Mouse (Mus musculus) forebrain, postnatal 0 days (tissue): Measurements from ENCODE around the gene Mxd4. TPM values are rescaled to one million over a fixed set of nuclear protein-coding genes. Genes with fewer than 3 reads are reported as not detected.

Experiments
- ATAC-seq: fragments of 200-750 bp; cut with Nextera tagmentation; 2 replicates; pipeline ENCODE4 v1.8.0; 2017; ENCODE audit warnings: mild to moderate bottlenecking, moderate library complexity
- DNase-seq: peaks from one replicate; pipeline ENCODE4 v3.0.0-alpha.2; 2015
- H3K27ac ChIP-seq: fragments of 300-500 bp; sonication (generic); 2 replicates; pipeline ENCODE4 v1.5.1; 2014; ENCODE audit warnings: low read depth, mild to moderate bottlenecking, antibody characterized with exemption, low read length, moderate library complexity, mixed read lengths
- H3K27me3 ChIP-seq: fragments of 300-500 bp; sonication (generic); 2 replicates; pipeline ENCODE4 v1.6.1; 2014; ENCODE audit warnings: mild to moderate bottlenecking, low read length, mixed read lengths; ENCODE audit not compliant: insufficient read depth
- H3K36me3 ChIP-seq: fragments of 300-500 bp; sonication (generic); 2 replicates; pipeline ENCODE4 v1.6.1; 2014; ENCODE audit warnings: mild to moderate bottlenecking, moderate library complexity; ENCODE audit not compliant: insufficient read depth
- H3K4me1 ChIP-seq: fragments of 300-500 bp; sonication (generic); 2 replicates; pipeline ENCODE4 v1.6.1; 2014; ENCODE audit warnings: antibody characterized with exemption; ENCODE audit not compliant: insufficient read depth
- H3K4me2 ChIP-seq: fragments of 300-500 bp; sonication (generic); 2 replicates; pipeline ENCODE4 v1.6.1; 2014; ENCODE audit warnings: low read depth, mild to moderate bottlenecking, moderate library complexity
- H3K4me3 ChIP-seq: fragments of 300-500 bp; sonication (generic); 2 replicates; pipeline ENCODE4 v1.5.1; 2014; ENCODE audit warnings: low read depth, low read length, mixed read lengths
- H3K9ac ChIP-seq: fragments of 300-500 bp; sonication (generic); 2 replicates; pipeline ENCODE4 v1.6.1; 2014; ENCODE audit warnings: mild to moderate bottlenecking
- H3K9me3 ChIP-seq: fragments of 300-500 bp; sonication (generic); 2 replicates; pipeline ENCODE4 v1.6.1; 2016; ENCODE audit warnings: low read length
- CTCF ChIP-seq: sonication (generic); IDR thresholded peaks from 2 replicates; pipeline ENCODE4 v1.5.1; 2016; ENCODE audit warnings: antibody characterized with exemption, control low read depth, low read depth
- WGBS: fragments of 180-500 bp; shearing (Covaris S2); extraction: QIAGEN DNeasy Blood & Tissue Kit; methylation state at CpG from one replicate; pipeline ENCODE4 v1.1.7; 2014; 5-methylcytosine and 5-hydroxymethylcytosine counted together
- polyA plus RNA-seq: library from polyadenylated mRNA; unstranded; fragments of >200 nt; fragmentation: Nextera tagmentation; extraction: Ambion mirVana; gene quantifications from 2 replicates; pipeline ENCODE4 v1.2.1, GENCODE M21; 2015
- total RNA-seq: library from RNA; depleted of rRNA; stranded (reverse); fragments of >200 nt; gene quantifications from 2 replicates; pipeline ENCODE4 v1.2.3, GENCODE M21; 2014; rRNA removed

Mxd4 gene
- 75.9 and 88.9 TPM in 2 replicates for total RNA-seq
- polyA plus RNA-seq = 18.1 and 23.7 TPM in 2 replicates

DNA sequence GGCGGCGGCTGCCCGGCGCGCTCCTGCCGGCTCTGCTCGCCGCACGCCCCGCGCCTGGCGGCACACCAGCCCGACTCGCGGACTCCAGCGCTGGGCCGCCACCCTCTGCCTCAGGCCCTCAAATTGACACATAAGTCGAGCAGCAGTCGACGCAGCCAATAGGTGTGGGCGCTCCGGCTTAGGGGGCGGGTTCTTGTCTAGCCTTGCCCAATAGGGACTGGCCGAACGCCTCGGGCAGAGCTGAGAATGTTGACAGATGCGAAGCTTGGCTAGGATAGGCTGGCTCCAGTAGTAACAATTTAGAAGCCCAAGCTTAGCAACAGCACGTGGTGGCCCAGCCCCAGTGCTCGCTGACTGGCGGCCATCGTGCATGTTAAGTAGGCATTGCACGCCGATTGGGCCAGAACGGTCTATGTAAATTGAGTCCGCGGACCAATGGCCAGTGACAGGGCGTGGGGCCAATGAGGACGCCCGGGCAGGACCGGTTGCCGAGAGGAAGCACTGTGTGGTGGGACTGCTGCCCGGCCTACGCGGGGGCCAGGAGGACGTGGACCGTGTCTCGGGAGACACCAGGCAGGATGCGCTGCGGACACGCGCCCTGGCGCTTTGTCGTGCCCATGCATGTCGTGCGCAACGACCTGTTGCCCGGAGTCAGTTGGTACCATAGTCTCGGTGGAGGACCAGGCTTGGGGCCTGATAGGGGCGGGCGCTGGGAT, at the start of gene Mxd4:
Gene Mxd4, minus strand, starts transcription at position 120 of the 716 bp plus-strand sequence.
- WGBS = under 1% methylated on average over 59 of the region's 60 CpGs
- peak within 1 kb of the TSS; percentile 99 for H3K4me3 ChIP-seq
- H3K9ac ChIP-seq = peak within 1 kb of the TSS; percentile 92
- H3K36me3 ChIP-seq = no peaks in the 10 kb centered on the region; the same call in 1 of the 2 replicates
- H3K4me1 ChIP-seq = peaks cover 31% of the 10 kb centered on the region
- no peaks in the 10 kb centered on the region for H3K27me3 ChIP-seq
- peak; percentile 98 for DNase-seq
- peak within 1 kb of the TSS; percentile 88 for H3K27ac ChIP-seq
- peak; percentile 98 for ATAC-seq
- H3K9me3 ChIP-seq = no peaks in the 10 kb centered on the region
- TF ChIP-seq CTCF = no peak; the same call in 1 of the 2 replicates
- peak within 1 kb of the TSS; percentile 65 for H3K4me2 ChIP-seq

DNA sequence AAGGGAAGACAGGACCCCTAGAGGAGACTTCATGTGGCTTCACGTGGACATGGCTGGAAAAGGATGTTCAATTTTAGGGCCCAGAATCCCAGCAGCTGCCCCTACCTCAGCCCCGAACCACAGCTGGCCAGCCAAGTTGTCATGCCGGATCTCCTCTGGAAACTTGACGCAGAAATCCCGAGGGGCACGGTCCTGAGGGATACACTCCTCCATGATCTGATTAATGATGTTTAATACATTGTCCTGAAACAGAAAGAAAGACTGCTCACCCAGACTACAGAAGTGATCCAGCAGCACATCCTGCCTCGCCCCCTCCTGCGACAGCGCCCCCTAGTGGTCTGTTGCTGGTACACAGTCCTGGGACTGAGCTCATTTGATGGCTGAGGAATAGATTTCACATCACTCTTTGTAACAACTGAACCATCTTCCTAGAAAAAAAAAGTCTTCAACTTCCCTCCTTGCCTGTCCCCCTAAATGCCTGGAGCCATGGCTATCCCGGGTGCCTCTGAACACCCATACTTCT, 48.4 kb upstream of the Mxd4 start:
- TF ChIP-seq CTCF = peak; percentile 71
- Histone ChIP-seq H3K9me3 (no peaks in the 10 kb centered on the region), H3K4me2 (no peak overlapping the region), H3K4me3 (no peak overlapping the region), H3K4me1 (no peaks in the 10 kb centered on the region), H3K27me3 (no peaks in the 10 kb centered on the region), H3K36me3 (no peaks in the 10 kb centered on the region; the same call in 1 of the 2 replicates), H3K9ac (no peak overlapping the region), H3K27ac (no peak overlapping the region)
- no peak for ATAC-seq
- 48% methylated on average over 10 of the region's 10 CpGs for WGBS
- no peak for DNase-seq

DNA sequence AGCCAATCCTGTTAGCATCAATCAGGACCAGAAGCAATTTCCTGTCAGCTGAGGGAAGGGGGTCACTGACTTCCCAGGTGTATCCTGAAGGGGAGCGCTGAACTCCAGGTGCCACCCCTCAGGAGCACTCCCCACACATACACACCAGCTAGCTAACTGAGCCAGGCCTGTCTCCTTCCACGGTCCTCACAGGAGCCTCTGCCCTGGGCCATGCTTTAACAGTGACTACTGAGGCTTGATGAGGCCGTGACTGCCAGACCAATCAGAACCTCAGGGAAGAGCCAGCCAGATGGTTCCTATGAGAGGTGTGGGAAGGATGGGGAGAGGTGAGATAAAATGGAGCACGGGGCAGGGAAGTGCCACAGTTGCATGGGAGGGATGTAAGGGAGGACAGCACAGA, 47.5 kb upstream of the Mxd4 start:
- no peak for DNase-seq

DNA sequence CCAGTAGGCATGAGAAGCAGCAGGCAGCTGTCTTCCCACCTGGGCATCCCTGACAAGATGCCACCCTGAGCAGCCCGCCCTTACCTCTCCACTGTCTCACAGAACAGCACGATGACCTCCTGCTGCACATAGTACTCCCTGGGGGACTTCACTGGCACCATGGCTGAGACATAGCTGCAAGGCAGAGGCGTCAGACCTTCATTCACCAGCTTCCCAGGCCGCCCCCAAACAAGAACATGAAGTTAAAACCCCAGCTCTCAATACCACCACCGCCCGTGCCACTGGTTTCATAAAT, 45.6 kb upstream of the Mxd4 start:
- no peak overlapping the region for H3K4me2 ChIP-seq
- H3K9me3 ChIP-seq = no peaks in the 10 kb centered on the region
- no peak overlapping the region for H3K27ac ChIP-seq
- H3K27me3 ChIP-seq = no peaks in the 10 kb centered on the region
- no peaks in the 10 kb centered on the region; the same call in 1 of the 2 replicates for H3K36me3 ChIP-seq
- no peak overlapping the region for H3K4me3 ChIP-seq
- H3K4me1 ChIP-seq = no peaks in the 10 kb centered on the region
- no peak for DNase-seq
- no peak overlapping the region for H3K9ac ChIP-seq
- no peak for TF ChIP-seq CTCF
- WGBS = 91% methylated on average over 6 of the region's 6 CpGs
- no peak for ATAC-seq

More for the DNA sequence above, 47.5 kb upstream of the Mxd4 start:
- H3K27me3 ChIP-seq = no peaks in the 10 kb centered on the region
- H3K4me3 ChIP-seq = no peak overlapping the region
- no peaks in the 10 kb centered on the region; the same call in 1 of the 2 replicates for H3K36me3 ChIP-seq
- H3K9ac ChIP-seq = no peak overlapping the region
- H3K4me1 ChIP-seq = no peaks in the 10 kb centered on the region
- no peaks in the 10 kb centered on the region for H3K9me3 ChIP-seq
- no peak overlapping the region for H3K27ac ChIP-seq
- 72% methylated on average over 4 of the region's 4 CpGs for WGBS
- ATAC-seq = no peak
- no peak for TF ChIP-seq CTCF
- H3K4me2 ChIP-seq = no peak overlapping the region

DNA sequence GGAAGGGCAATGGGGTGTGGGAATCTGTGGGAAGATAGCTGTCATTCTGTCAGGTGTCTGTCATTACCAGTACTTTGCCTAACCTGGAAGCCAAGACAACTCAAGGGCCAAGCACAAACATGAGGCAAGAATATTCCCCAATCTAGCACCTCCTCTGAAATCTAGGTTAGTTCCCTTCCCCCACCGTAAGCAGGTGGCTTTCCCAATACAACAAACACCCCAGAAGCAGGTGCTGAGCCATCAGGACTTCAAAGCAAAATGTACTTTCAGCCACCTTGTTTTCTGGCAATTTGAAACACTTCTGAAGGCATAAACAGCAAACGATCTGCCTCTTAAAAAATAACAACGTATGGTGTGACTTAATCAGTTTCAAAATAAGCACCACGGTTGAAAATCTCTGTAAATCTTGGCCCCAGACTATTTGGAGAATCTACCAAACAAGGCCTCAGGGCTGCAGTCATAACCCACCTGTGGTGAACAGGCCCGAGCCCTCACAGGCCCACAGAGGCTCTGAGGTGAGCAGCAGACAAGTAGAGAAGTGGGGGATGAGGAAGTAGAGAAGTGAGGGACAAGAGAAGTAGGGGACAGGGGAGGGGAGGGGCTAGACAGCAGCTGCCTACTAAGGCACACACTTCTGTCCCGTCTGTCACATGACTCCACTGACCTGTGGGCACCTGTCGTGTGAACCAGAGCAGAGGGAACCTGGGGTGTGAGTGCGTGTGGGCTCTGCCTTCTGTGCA, 45.1 kb upstream of the Mxd4 start:
- WGBS = 64% methylated on average over 8 of the region's 8 CpGs
- no peaks in the 10 kb centered on the region for H3K4me1 ChIP-seq
- no peak for ATAC-seq
- H3K4me3 ChIP-seq = no peak overlapping the region
- H3K27me3 ChIP-seq = no peaks in the 10 kb centered on the region
- H3K4me2 ChIP-seq = no peak overlapping the region
- H3K9ac ChIP-seq = no peak overlapping the region
- H3K9me3 ChIP-seq = no peaks in the 10 kb centered on the region
- DNase-seq = peak; percentile 24
- no peak overlapping the region for H3K27ac ChIP-seq
- no peaks in the 10 kb centered on the region; the same call in 1 of the 2 replicates for H3K36me3 ChIP-seq
- TF ChIP-seq CTCF = no peak

DNA sequence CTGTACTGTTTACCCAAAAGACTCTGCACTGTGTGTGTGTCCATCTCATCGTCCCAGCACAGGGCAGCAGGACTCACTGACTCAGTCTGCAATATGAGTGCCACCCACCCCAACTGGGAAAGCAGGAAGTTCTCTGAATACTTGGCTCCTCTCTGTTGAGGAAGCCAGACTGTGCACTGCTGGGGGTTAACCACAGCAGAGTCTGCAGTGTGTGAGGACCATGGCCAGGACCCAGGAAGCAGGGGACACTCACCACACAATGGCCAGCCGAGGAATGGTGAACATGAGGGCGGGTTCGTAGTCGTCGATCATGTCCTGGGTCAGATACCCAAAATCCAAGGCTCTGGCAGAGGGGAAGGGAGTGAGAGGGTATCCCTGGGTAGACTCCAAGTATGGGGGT, 44.4 kb upstream of the Mxd4 start:
- no peak for TF ChIP-seq CTCF
- H3K4me3 ChIP-seq = no peak overlapping the region
- ATAC-seq (no peak), DNase-seq (no peak)
- no peak overlapping the region for H3K4me2 ChIP-seq
- H3K9ac ChIP-seq = no peak overlapping the region
- 87% methylated on average over 6 of the region's 6 CpGs for WGBS
- no peak overlapping the region for H3K27ac ChIP-seq
- H3K36me3 ChIP-seq = no peaks in the 10 kb centered on the region; the same call in 1 of the 2 replicates
- H3K9me3 ChIP-seq = no peaks in the 10 kb centered on the region
- no peaks in the 10 kb centered on the region for H3K27me3 ChIP-seq
- no peaks in the 10 kb centered on the region for H3K4me1 ChIP-seq
